Mouse (Mus musculus) stomach, postnatal 0 days (tissue): ENCODE results near the gene Angel2. TPM values are rescaled to one million over a fixed set of nuclear protein-coding genes. Genes with fewer than 3 reads are reported as not detected.

Experiments
- ATAC-seq: fragments of 200-750 bp; cut with Nextera tagmentation; 2 replicates; pipeline ENCODE4 v1.8.0; 2017; ENCODE audit not compliant: low FRiP score, low TSS enrichment
- DNase-seq: peaks from one replicate; pipeline ENCODE4 v3.0.0-alpha.2; 2016; ENCODE audit warnings: low spot score
- H3K27ac ChIP-seq: fragments of 300-500 bp; sonication (generic); replicated peaks from 2 replicates; pipeline ENCODE4 v1.5.1; 2014; ENCODE audit warnings: mild to moderate bottlenecking, control low read depth
- H3K27me3 ChIP-seq: fragments of 300-500 bp; sonication (generic); 2 replicates; pipeline ENCODE4 v1.6.1; 2014; ENCODE audit warnings: low read length; ENCODE audit not compliant: control insufficient read depth, insufficient read depth
- H3K36me3 ChIP-seq: fragments of 300-500 bp; sonication (generic); 2 replicates; pipeline ENCODE4 v1.6.1; 2014; ENCODE audit warnings: low read length, mixed read lengths; ENCODE audit not compliant: control insufficient read depth, insufficient read depth
- H3K4me1 ChIP-seq: fragments of 300-500 bp; sonication (generic); replicated peaks from 2 replicates; pipeline ENCODE4 v1.6.1; 2014; ENCODE audit warnings: antibody characterized with exemption; ENCODE audit not compliant: control insufficient read depth, insufficient read depth
- H3K4me2 ChIP-seq: fragments of 300-500 bp; sonication (generic); replicated peaks from 2 replicates; pipeline ENCODE4 v1.6.1; 2014; ENCODE audit warnings: low read depth, mild to moderate bottlenecking, control low read depth, moderate library complexity
- H3K4me3 ChIP-seq: fragments of 300-500 bp; sonication (generic); 2 replicates; pipeline ENCODE4 v1.5.1; 2014; ENCODE audit warnings: low read depth, low read length, control low read depth
- H3K9ac ChIP-seq: fragments of 300-500 bp; sonication (generic); 2 replicates; pipeline ENCODE4 v1.6.1; 2014; ENCODE audit warnings: mild to moderate bottlenecking, low read length, control low read depth, mixed read lengths
- H3K9me3 ChIP-seq: fragments of 300-500 bp; sonication (generic); 2 replicates; pipeline ENCODE4 v1.6.1; 2016; ENCODE audit warnings: low read length; ENCODE audit not compliant: control insufficient read depth
- CTCF ChIP-seq: IDR thresholded peaks from 2 replicates; pipeline ENCODE4 v1.5.1; 2016; ENCODE audit warnings: antibody characterized with exemption, low read depth, mild to moderate bottlenecking, moderate library complexity
- EP300 ChIP-seq: optimal IDR thresholded peaks from 2 replicates; pipeline ENCODE3; 2016; ENCODE audit warnings: antibody characterized with exemption
- WGBS: fragments of 180-500 bp; shearing (Covaris S2); extraction: QIAGEN DNeasy Blood & Tissue Kit; methylation state at CpG from one replicate; pipeline ENCODE4 v1.1.7; 2014; 5-methylcytosine and 5-hydroxymethylcytosine counted together
- polyA plus RNA-seq: library from polyadenylated mRNA; unstranded; fragments of >200 nt; fragmentation: Nextera tagmentation; extraction: Ambion mirVana; gene quantifications from 2 replicates; pipeline ENCODE4 v1.2.1, GENCODE M21; 2015

Angel2 gene
- polyA plus RNA-seq, 1 experiment from 2014 or later: 20.5 TPM

- H3K9me3 ChIP-seq: no peaks in the 10 kb centered on the region
- H3K36me3 ChIP-seq: no peaks in the 10 kb centered on the region; the same call in 1 of the 2 replicates
- ATAC-seq (no peak), DNase-seq (no peak)
- no peaks in the 10 kb centered on the region for H3K27me3 ChIP-seq
- H3K4me2 ChIP-seq: no peak overlapping the region
- no peak overlapping the region for H3K4me3 ChIP-seq
- 69% methylated on average over 3 of the region's 3 CpGs for WGBS
- H3K27ac ChIP-seq: no peak overlapping the region
- H3K9ac ChIP-seq: no peak overlapping the region
- TF ChIP-seq CTCF: no peak
- no peak for TF ChIP-seq EP300
- H3K4me1 ChIP-seq: no peaks in the 10 kb centered on the region
Measured at GRCm38 (mm10) chr1:190953009-190953408, 28.1 kb downstream of the Angel2 start.

GRCm38 (mm10) chr1:190958821-190959220 is 33.9 kb downstream of the Angel2 start:
- DNase-seq (no peak), ATAC-seq (no peak)
- WGBS: 81% methylated on average over 5 of the region's 5 CpGs
- no peaks in the 10 kb centered on the region for H3K4me1 ChIP-seq
- no peaks in the 10 kb centered on the region for H3K27me3 ChIP-seq
- H3K9me3 ChIP-seq: no peaks in the 10 kb centered on the region
- H3K9ac ChIP-seq: no peak overlapping the region
- no peaks in the 10 kb centered on the region for H3K36me3 ChIP-seq
- H3K4me2 ChIP-seq: no peak overlapping the region
- no peak overlapping the region for H3K27ac ChIP-seq
- TF ChIP-seq EP300 (no peak), CTCF (no peak)
- no peak overlapping the region for H3K4me3 ChIP-seq

GRCm38 (mm10) chr1:190962760-190963159 is 37.8 kb downstream of the Angel2 start:
- no peaks in the 10 kb centered on the region for H3K4me1 ChIP-seq
- no peak overlapping the region for H3K27ac ChIP-seq
- H3K4me3 ChIP-seq: no peak overlapping the region
- no peak for ATAC-seq
- no peak for DNase-seq
- no peaks in the 10 kb centered on the region for H3K27me3 ChIP-seq
- H3K9me3 ChIP-seq: no peaks in the 10 kb centered on the region
- H3K9ac ChIP-seq: no peak overlapping the region
- H3K4me2 ChIP-seq: no peak overlapping the region
- 94% methylated on average over 3 of the region's 3 CpGs for WGBS
- H3K36me3 ChIP-seq: no peaks in the 10 kb centered on the region
- no peak for TF ChIP-seq CTCF
- no peak for TF ChIP-seq EP300

DNA sequence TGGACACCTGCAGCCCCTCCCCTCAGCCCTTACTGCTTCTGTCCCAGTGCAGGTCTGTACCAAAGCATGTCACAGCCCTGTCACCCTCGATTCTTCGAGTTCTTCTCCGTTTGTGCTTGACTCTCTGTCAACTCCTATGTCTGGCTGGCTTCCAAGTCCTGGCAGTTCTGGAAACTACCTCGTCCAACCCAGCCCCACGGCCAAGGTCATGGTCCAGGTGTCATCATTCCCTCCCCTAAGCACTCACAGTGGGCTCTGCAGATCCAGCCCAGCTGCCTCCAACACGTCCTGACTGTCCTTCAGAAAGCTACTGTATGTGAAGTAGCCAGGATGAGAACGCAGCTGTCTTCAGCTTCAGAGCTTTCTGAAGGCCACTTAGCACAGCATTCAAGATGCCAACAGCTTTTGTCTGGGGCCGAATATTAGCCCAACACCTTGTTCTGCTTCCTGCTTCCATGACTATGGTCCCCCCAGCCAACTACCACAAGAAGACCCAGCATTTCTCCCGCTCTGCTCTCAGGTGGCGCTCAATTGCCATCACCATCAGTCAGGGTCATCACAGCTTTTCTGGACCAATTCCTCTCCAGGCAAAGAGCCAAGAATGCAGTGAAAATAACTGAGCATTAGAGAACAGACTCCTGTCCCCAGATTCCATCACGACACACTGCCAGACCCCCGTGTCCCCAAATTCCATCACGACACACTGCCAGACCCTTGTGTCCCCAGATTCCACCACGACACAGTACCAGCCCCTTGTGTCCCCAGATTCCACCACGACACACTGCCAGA is 40.3 kb downstream of the Angel2 start:
- no peak for ATAC-seq
- Histone ChIP-seq H3K9me3 (no peaks in the 10 kb centered on the region), H3K4me3 (no peak overlapping the region), H3K36me3 (no peaks in the 10 kb centered on the region), H3K9ac (no peak overlapping the region), H3K27ac (no peak overlapping the region), H3K27me3 (no peaks in the 10 kb centered on the region), H3K4me2 (no peak overlapping the region), H3K4me1 (no peaks in the 10 kb centered on the region)
- WGBS: 71% methylated on average over 15 of the region's 15 CpGs
- DNase-seq: no peak
- no peak for TF ChIP-seq CTCF
- TF ChIP-seq EP300: no peak

- H3K4me1 ChIP-seq: no peaks in the 10 kb centered on the region
- H3K4me2 ChIP-seq: no peak overlapping the region
- no peak overlapping the region for H3K27ac ChIP-seq
- no peak overlapping the region for H3K4me3 ChIP-seq
- no peak overlapping the region for H3K9ac ChIP-seq
- 89% methylated on average over 7 of the region's 7 CpGs for WGBS
- TF ChIP-seq CTCF (no peak), EP300 (no peak)
- ATAC-seq: no peak
- H3K27me3 ChIP-seq: no peaks in the 10 kb centered on the region
- H3K36me3 ChIP-seq: no peaks in the 10 kb centered on the region
- no peaks in the 10 kb centered on the region for H3K9me3 ChIP-seq
- no peak for DNase-seq
Measured at GRCm38 (mm10) chr1:190968010-190968409, 43.1 kb downstream of the Angel2 start.

DNA sequence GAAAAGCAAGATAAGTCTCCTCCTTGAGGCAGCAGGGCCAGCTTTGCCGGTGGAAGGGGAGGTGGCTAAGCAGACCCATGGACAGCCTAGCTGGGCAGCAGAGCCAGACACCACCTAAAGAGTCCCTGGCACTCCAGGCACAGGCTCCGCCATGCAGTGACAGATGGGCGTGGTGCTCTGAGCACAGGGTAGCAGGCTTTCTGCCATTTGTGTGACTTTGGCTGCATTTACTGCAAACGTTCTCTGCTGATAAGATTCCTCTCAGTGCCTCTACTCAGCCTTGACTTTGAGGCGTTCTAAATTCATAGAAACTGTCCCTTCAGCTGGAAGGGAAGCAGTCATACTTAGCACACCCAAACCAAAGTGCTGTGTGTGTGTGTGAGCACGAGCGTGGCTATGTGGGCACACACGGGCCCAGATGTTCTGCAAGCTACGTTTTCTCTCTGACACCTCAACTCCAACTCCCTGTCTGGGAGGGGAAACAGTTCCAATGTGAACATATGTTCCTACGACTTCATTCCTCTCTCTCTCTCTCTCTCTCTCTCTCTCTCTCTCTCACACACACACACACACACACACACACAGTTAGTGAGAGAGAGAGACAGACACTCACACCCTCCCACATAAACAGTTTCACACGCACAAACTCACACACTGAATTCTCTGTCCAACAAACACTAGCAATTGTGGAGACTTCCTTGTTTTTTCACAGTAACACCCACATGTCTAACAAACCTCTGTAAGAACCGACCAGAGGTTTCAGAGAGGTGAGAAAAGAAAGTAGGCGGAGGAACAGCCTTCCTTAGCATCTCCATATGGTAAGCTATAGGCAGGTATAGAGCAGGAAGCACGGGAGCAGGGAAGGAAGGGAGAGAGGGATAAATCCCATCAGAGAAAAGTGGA is 47.0 kb downstream of the Angel2 start:
- TF ChIP-seq EP300 (no peak), CTCF (no peak)
- DNase-seq (peak; percentile 26), ATAC-seq (peak; percentile 45; the same call in 1 of the 2 replicates)
- Histone ChIP-seq H3K36me3 (no peaks in the 10 kb centered on the region), H3K4me1 (no peaks in the 10 kb centered on the region), H3K9ac (no peak overlapping the region), H3K27ac (no peak overlapping the region), H3K4me3 (no peak overlapping the region), H3K27me3 (no peaks in the 10 kb centered on the region), H3K9me3 (no peaks in the 10 kb centered on the region), H3K4me2 (no peak overlapping the region)
- WGBS: 73% methylated on average over 14 of the region's 14 CpGs
